Mouse (Mus musculus): ENCODE measurements around the gene Dnajb14. TPM values are rescaled to one million over a fixed set of nuclear protein-coding genes. Genes with fewer than 3 reads are reported as not detected.

Dnajb14 gene
- total RNA-seq, 1 experiment from 2014 or later: 13.4 TPM

DNA sequence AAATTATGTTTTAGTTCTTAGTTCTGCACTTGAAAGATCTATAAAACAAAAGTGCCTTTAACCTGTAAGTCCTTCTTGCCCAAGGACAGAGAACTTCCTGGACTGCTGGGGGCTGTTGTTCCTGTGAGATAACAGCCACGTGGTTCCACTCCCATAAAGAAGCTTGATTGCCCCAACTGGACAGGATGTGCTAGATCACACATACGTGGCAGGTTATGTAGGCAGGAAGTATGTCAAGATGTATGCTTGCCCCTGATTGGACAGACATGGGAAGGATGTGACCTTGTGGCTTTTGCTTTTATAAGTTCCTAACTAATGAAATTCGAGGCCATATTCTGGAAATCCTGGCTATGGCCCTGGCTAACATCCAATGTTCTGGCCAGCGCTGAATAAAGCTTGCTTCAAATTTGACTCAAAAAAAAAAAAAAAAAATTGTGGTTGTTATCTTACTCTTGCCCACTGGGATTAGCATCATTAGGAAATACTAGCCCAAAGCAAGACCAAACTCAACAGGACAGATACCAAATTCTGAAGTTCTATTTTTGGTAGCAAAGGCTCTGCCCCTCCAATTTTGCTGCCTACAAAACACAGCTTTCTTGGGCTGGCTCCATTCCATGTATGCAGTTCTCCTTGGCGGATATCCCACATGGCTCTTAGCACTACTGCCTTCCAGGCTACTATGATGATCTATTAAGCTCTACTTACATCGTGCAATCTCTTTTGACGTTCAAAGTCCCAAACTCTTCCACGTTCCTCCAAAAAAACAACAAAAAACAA is 6.9 kb upstream of the Dnajb14 start:
- no peak for ATAC-seq (ENCODE audit: extremely low read depth, insufficient number of reproducible peaks, low FRiP score, poor library complexity, severe bottlenecking)

GRCm38 (mm10) chr3:137861436-137861835 is 6.0 kb upstream of the Dnajb14 start:
- no peak for ATAC-seq (ENCODE audit: extremely low read depth, insufficient number of reproducible peaks, low FRiP score, poor library complexity, severe bottlenecking)

DNA sequence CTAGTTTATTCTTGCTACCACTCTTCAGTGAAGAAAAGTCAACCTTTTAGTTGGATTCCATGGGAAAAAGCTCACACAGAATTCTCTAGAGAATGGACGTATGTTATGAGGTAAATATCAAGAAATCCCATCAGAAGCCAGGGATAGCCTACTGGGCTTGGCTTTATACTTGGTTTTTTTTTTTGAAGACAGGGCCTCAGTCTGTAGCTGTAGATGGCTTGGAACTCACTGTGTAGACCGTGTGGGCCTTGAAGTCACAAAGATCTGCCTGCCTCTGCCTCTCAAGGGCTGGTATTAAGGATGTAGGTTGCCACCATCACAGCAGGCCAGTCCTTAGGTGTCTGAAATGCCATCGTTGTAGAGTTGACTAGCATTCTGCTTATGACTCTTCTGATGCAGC is 4.9 kb upstream of the Dnajb14 start:
- no peak for ATAC-seq (ENCODE audit: extremely low read depth, insufficient number of reproducible peaks, low FRiP score, poor library complexity, severe bottlenecking)

GRCm38 (mm10) chr3:137863330-137864123 is 3.9 kb upstream of the Dnajb14 start:
- ATAC-seq (ENCODE audit: extremely low read depth, insufficient number of reproducible peaks, low FRiP score, poor library complexity, severe bottlenecking): peak; percentile 1; the same call in 1 of the 2 replicates

GRCm38 (mm10) chr3:137864124-137864987 is 3.1 kb upstream of the Dnajb14 start, which contains the start of gene H2afz:
Gene H2afz, plus strand, starts transcription at chr3:137864487.
- ATAC-seq (ENCODE audit: extremely low read depth, insufficient number of reproducible peaks, low FRiP score, poor library complexity, severe bottlenecking): peak; percentile 92

DNA sequence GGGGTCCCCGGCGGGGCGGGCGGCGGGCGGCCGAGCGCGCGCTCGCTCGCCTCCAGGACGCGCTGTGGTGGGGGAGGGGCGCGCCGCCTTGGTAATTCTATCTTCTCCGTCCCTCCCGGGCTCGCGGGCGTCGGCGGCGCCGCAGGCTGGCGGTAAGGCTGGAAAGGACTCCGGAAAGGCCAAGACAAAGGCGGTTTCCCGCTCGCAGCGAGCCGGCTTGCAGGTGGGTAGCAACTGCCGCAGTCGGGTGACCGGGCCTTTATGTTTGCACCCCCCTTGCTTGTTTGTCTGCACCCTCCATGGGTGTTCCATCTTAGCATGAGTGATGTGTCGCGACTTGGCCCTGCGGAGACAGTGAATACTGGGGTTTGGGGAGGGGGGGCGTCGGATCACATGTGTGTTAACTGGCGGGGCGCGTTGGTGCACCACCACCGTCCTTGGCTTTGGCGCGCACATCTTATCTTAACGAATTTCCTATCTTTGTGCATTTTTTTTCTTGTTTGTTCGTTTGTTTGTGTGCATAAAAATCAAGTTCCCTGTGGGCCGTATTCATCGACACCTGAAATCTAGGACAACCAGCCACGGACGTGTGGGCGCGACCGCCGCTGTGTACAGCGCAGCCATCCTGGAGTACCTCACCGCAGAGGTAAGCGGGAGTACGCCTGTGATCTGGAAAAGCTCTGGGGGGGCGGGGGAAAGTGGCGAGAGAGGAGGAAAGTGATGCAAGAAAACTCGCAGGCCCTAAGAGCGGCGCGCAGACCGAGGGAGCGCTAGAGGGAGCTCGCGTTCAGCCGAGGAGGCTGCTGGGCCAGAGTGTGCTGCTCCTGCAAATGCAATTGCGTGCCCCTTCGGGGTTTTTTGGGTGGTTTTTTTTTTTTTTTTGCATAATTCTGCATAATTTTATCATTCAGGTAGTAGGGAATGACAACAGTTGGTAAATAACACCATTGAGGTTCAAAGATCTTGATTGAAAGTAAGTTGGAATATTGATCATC is 2.2 kb upstream of the Dnajb14 start:
- peak; percentile 63 for ATAC-seq (ENCODE audit: extremely low read depth, insufficient number of reproducible peaks, low FRiP score, poor library complexity, severe bottlenecking)

DNA sequence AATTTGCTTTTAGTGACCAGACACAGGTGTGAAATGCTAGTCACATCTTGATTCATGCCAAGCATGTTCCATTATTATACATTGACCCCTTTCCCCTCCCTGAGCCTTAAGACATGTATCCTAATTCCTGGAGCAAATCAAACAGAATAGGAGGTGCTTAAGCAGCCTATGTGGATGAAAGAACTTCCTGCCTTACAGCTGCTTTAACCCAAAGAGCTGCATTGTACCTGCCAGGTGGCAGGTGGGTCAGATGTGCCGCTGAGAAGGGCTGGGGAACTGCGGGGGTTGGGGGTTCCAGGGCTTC is 390 bp upstream of the Dnajb14 start:
- no peak for ATAC-seq (ENCODE audit: extremely low read depth, insufficient number of reproducible peaks, low FRiP score, poor library complexity, severe bottlenecking)

DNA sequence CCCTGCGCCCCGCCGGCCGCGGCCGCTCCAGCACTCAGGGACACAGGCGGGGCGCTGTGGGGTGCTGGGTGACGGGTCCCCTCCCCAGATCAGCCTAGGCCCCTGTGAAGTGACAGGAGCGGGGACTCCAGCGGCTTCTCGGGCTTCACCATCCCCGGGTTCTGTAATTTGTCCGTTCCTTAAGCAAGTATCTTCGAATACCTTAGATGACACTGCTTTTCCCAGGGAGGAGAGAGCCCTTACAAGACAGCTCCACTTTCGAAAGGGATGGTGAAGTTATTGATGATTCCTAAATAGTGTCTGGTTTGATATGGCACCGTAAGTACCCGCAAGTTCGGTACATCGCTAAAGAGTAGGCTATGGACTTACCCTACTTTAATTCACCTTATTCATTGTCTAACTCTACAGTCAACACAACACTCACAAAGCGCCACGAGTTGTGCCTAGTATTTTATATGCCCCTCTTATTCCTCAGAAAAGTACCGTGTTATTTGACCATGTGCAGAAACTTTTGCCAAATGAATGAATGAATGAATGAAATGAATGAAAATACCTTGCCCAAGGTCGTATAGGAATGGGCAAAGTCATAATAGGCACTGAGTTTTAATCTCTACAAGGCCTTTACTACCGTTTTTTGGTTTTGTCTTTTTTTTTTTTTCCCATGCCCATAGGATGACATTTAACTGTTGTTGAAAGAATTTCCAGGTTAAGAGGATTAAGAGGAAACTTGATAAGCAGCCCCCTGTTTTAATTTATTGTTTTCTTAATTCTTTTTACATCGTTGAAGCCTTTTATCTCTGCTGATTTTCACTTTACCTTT is 829 bp downstream of the Dnajb14 start:
- no peak for ATAC-seq (ENCODE audit: extremely low read depth, insufficient number of reproducible peaks, low FRiP score, poor library complexity, severe bottlenecking)

DNA sequence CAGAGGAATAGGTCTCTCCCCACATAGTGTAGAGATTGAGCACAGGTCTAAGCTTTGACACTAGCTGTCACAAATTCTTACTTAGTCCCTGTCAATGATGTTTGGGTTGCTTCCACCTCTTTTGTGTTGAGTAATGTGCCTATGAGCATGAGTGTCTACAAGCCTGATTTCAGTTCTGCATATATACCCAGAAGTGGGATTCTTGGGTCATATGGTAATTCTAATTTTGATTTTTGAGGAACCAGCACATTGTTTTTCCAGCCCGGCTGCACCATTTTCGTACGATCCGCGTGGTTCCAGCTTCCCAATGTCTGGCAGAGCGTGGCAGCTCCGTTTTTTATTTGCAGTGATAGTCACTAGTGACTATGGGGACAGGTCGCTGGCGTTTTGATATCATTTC is 1.9 kb downstream of the Dnajb14 start:
- ATAC-seq (ENCODE audit: extremely low read depth, insufficient number of reproducible peaks, low FRiP score, poor library complexity, severe bottlenecking): no peak

DNA sequence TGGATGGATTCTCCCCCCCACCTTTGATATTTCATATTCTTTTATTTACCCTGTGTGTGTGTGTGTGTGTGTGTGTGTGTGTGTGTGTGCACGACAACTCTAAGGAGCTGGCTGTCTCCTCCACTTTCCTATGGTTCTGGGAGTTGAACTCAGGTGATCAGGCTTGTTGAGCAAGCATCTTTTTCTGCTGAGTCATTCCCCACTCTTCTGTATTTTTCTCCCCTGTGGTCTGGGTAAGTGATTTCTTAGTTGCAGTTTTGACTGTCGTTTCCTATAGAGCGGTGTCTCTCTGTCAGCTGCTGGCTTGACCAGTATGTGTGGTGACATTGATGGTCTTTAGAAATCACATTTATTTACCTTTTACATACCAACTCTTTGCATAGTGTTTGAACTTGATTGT is 11.8 kb downstream of the Dnajb14 start:
- 0 out of 2 replicates have a peak, but pooled peaks have one; percentile 13 for ATAC-seq (ENCODE audit: extremely low read depth, insufficient number of reproducible peaks, low FRiP score, poor library complexity, severe bottlenecking)

GRCm38 (mm10) chr3:137880109-137880748 is 12.8 kb downstream of the Dnajb14 start:
- no peak for ATAC-seq (ENCODE audit: extremely low read depth, insufficient number of reproducible peaks, low FRiP score, poor library complexity, severe bottlenecking)

GRCm38 (mm10) chr3:137881093-137881492 is 13.6 kb downstream of the Dnajb14 start:
- no peak for ATAC-seq (ENCODE audit: extremely low read depth, insufficient number of reproducible peaks, low FRiP score, poor library complexity, severe bottlenecking)

GRCm38 (mm10) chr3:137887961-137888360 is 20.5 kb downstream of the Dnajb14 start:
- no peak for ATAC-seq (ENCODE audit: extremely low read depth, insufficient number of reproducible peaks, low FRiP score, poor library complexity, severe bottlenecking)

GRCm38 (mm10) chr3:137891089-137891488 is 23.6 kb downstream of the Dnajb14 start:
- ATAC-seq (ENCODE audit: extremely low read depth, insufficient number of reproducible peaks, low FRiP score, poor library complexity, severe bottlenecking): no peak

DNA sequence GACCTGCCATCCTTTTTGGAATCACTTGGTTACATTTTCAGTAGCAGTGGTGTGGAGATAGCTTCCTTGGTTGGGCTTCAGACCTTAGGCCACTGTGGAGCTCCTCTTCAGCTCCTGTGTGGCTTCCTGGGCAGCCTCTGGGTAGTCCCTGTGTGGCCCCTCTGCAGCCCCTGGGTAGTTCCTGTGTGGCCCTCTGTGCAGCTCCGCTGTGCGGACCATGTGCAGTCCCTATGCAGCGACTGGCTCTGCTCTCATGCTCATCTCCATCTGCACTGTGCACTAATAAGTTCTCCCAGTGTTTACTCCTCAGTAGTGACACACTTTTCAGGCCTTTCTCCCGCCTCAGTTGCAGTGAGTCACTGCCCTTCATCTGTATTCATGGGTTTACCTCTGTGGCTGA is 24.6 kb downstream of the Dnajb14 start:
- no peak for ATAC-seq (ENCODE audit: extremely low read depth, insufficient number of reproducible peaks, low FRiP score, poor library complexity, severe bottlenecking)

GRCm38 (mm10) chr3:137893789-137894188 is 26.3 kb downstream of the Dnajb14 start:
- ATAC-seq (ENCODE audit: extremely low read depth, insufficient number of reproducible peaks, low FRiP score, poor library complexity, severe bottlenecking): no peak

- peak; percentile 61; the same call in 1 of the 2 replicates for ATAC-seq (ENCODE audit: extremely low read depth, insufficient number of reproducible peaks, low FRiP score, poor library complexity, severe bottlenecking)
Measured at GRCm38 (mm10) chr3:137895196-137895595, 27.7 kb downstream of the Dnajb14 start.
